Mouse (Mus musculus): ENCODE data around the gene Sirt1. TPM values are rescaled to one million over a fixed set of nuclear protein-coding genes. Genes with fewer than 3 reads are reported as not detected.
A peak's percentile ranks its signal among the peaks of the same experiment; 100 is the strongest.

Gene Sirt1
- polyA plus RNA-seq, 2 experiments = 3.8 to 8.4 TPM

GRCm38 (mm10) chr10:63410162-63410956 is 28.9 kb upstream of the Sirt1 start:
- H3K4me2 ChIP-seq (ENCODE audit: low read depth) = peak overlapping the region; percentile 26
- WGBS (ENCODE audit: insufficient replicate concordance) = 55% methylated on average over 16 of the region's 16 CpGs

GRCm38 (mm10) chr10:63403636-63404035 is 22.1 kb upstream of the Sirt1 start:
- Histone ChIP-seq H3K4me2 (ENCODE audit: low read depth) (no peak overlapping the region), H3K36me3 (replicated peaks; ENCODE audit: control insufficient read depth, insufficient read depth, low read depth) (no peaks in the 10 kb centered on the region), H3K4me1 (replicated peaks; ENCODE audit: control insufficient read depth in 2 of 2, insufficient read depth in 2 of 2, low read length in 1 of 2) (peaks cover 0 to 1% of the 10 kb centered on the region in 2 experiments; a peak in 1 of 4 replicates), H3K27me3 (ENCODE audit: control insufficient read depth, insufficient read depth, low read length) (no peaks in the 10 kb centered on the region), H3K9ac (replicated peaks) (no peak overlapping the region), H3K9me3 (ENCODE audit: control insufficient read depth, low read length) (no peaks in the 10 kb centered on the region), H3K4me3 (ENCODE audit: insufficient read depth in 1 of 2, low read depth in 2 of 2, low read length in 2 of 2) (no peak overlapping the region), H3K27ac (no peak overlapping the region)
- ATAC-seq (ENCODE audit: insufficient read depth) = 0 out of 2 replicates have a peak, but pooled peaks have one; percentile 26
- DNase-seq (ENCODE audit: low read depth in 3 of 3, low spot score in 3 of 3) = no peak
- 62% methylated on average over 2 of the region's 2 CpGs for WGBS (ENCODE audit: insufficient replicate concordance)
- TF ChIP-seq CTCF (IDR thresholded peaks at IDR 0.05; ENCODE audit: low read depth) (no peak), EP300 (IDR thresholded peaks at IDR 0.05; ENCODE audit: low read depth) (no peak)

More at GRCm38 (mm10) chr10:63410162-63410956, 28.9 kb upstream of the Sirt1 start:
- H3K27me3 ChIP-seq (ENCODE audit: control insufficient read depth, insufficient read depth, low read length) = no peaks in the 10 kb centered on the region
- no peaks in the 10 kb centered on the region for H3K36me3 ChIP-seq (replicated peaks; ENCODE audit: control insufficient read depth, insufficient read depth, low read depth)
- no peak for TF ChIP-seq EP300 (IDR thresholded peaks at IDR 0.05; ENCODE audit: low read depth)
- no peaks in the 10 kb centered on the region for H3K9me3 ChIP-seq (ENCODE audit: control insufficient read depth, low read length)
- DNase-seq (ENCODE audit: low read depth in 3 of 3, low spot score in 3 of 3) (no peak), ATAC-seq (ENCODE audit: insufficient read depth) (peak; percentile 45; the same call in 1 of the 2 replicates)
- no peak overlapping the region for H3K4me3 ChIP-seq (ENCODE audit: insufficient read depth in 1 of 2, low read depth in 2 of 2, low read length in 2 of 2)
- H3K9ac ChIP-seq (replicated peaks) = no peak overlapping the region
- no peak overlapping the region for H3K27ac ChIP-seq
- 0 out of 4 replicates have a peak, but pooled peaks cover 0 to 2% of the 10 kb centered on the region in 2 experiments for H3K4me1 ChIP-seq (replicated peaks; ENCODE audit: control insufficient read depth in 2 of 2, insufficient read depth in 2 of 2, low read length in 1 of 2)

- H3K36me3 ChIP-seq (replicated peaks; ENCODE audit: control insufficient read depth, insufficient read depth, low read depth) = no peaks in the 10 kb centered on the region
- WGBS (ENCODE audit: insufficient replicate concordance) = 76% methylated on average over 5 of the region's 5 CpGs
- H3K27ac ChIP-seq = no peak overlapping the region
- TF ChIP-seq EP300 (IDR thresholded peaks at IDR 0.05; ENCODE audit: low read depth) (no peak), CTCF (IDR thresholded peaks at IDR 0.05; ENCODE audit: low read depth) (no peak)
- DNase-seq (ENCODE audit: low read depth in 3 of 3, low spot score in 3 of 3) (no peak), ATAC-seq (ENCODE audit: insufficient read depth) (no peak)
- no peaks in the 10 kb centered on the region for H3K9me3 ChIP-seq (ENCODE audit: control insufficient read depth, low read length)
- H3K4me3 ChIP-seq (ENCODE audit: insufficient read depth in 1 of 2, low read depth in 2 of 2, low read length in 2 of 2) = no peak overlapping the region
- no peaks in the 10 kb centered on the region for H3K27me3 ChIP-seq (ENCODE audit: control insufficient read depth, insufficient read depth, low read length)
- no peak overlapping the region for H3K9ac ChIP-seq (replicated peaks)
- peaks cover 0 to 1% of the 10 kb centered on the region in 2 experiments; a peak in 1 of 4 replicates for H3K4me1 ChIP-seq (replicated peaks; ENCODE audit: control insufficient read depth in 2 of 2, insufficient read depth in 2 of 2, low read length in 1 of 2)
- H3K4me2 ChIP-seq (ENCODE audit: low read depth) = no peak overlapping the region
Measured at GRCm38 (mm10) chr10:63402731-63403504, 21.4 kb upstream of the Sirt1 start.

GRCm38 (mm10) chr10:63396963-63397362 is 15.5 kb upstream of the Sirt1 start:
- no peak for TF ChIP-seq EP300 (IDR thresholded peaks at IDR 0.05; ENCODE audit: low read depth)
- TF ChIP-seq CTCF (IDR thresholded peaks at IDR 0.05; ENCODE audit: low read depth) = no peak
- Histone ChIP-seq H3K27ac (no peak overlapping the region), H3K4me1 (replicated peaks; ENCODE audit: control insufficient read depth in 2 of 2, insufficient read depth in 2 of 2, low read length in 1 of 2) (no peaks in the 10 kb centered on the region), H3K4me3 (ENCODE audit: insufficient read depth in 1 of 2, low read depth in 2 of 2, low read length in 2 of 2) (no peak overlapping the region), H3K27me3 (ENCODE audit: control insufficient read depth, insufficient read depth, low read length) (no peaks in the 10 kb centered on the region), H3K4me2 (ENCODE audit: low read depth) (no peak overlapping the region), H3K36me3 (replicated peaks; ENCODE audit: control insufficient read depth, insufficient read depth, low read depth) (no peaks in the 10 kb centered on the region), H3K9me3 (ENCODE audit: control insufficient read depth, low read length) (no peaks in the 10 kb centered on the region), H3K9ac (replicated peaks) (no peak overlapping the region)
- ATAC-seq (ENCODE audit: insufficient read depth) (no peak), DNase-seq (ENCODE audit: low read depth in 3 of 3, low spot score in 3 of 3) (no peak)
- 77% methylated on average over 10 of the region's 10 CpGs for WGBS (ENCODE audit: insufficient replicate concordance)

- Histone ChIP-seq H3K27me3 (ENCODE audit: control insufficient read depth, insufficient read depth, low read length) (no peaks in the 10 kb centered on the region), H3K4me2 (ENCODE audit: low read depth) (peak overlapping the region; percentile 11; the same call in 1 of the 2 replicates), H3K4me3 (ENCODE audit: insufficient read depth in 1 of 2, low read depth in 2 of 2, low read length in 2 of 2) (no peak overlapping the region), H3K27ac (no peak overlapping the region), H3K9me3 (ENCODE audit: control insufficient read depth, low read length) (no peaks in the 10 kb centered on the region), H3K36me3 (replicated peaks; ENCODE audit: control insufficient read depth, insufficient read depth, low read depth) (no peaks in the 10 kb centered on the region), H3K9ac (replicated peaks) (no peak overlapping the region), H3K4me1 (replicated peaks; ENCODE audit: control insufficient read depth in 2 of 2, insufficient read depth in 2 of 2, low read length in 1 of 2) (peaks cover 0 to 7% of the 10 kb centered on the region in 2 experiments; a peak in 2 of 4 replicates)
- ATAC-seq (ENCODE audit: insufficient read depth) (no peak), DNase-seq (ENCODE audit: low read depth in 3 of 3, low spot score in 3 of 3) (no peak)
- 58% methylated on average over 4 of the region's 4 CpGs for WGBS (ENCODE audit: insufficient replicate concordance)
- TF ChIP-seq EP300 (IDR thresholded peaks at IDR 0.05; ENCODE audit: low read depth) = no peak
- no peak for TF ChIP-seq CTCF (IDR thresholded peaks at IDR 0.05; ENCODE audit: low read depth)
Measured at GRCm38 (mm10) chr10:63388948-63389347, 7.4 kb upstream of the Sirt1 start.
